Mouse (Mus musculus): ENCODE data around the gene Slc16a4. TPM values are rescaled to one million over a fixed set of nuclear protein-coding genes. Genes with fewer than 3 reads are reported as not detected.
A peak's percentile ranks its signal among the peaks of the same experiment; 100 is the strongest.

Slc16a4 gene
- polyA plus RNA-seq, 1 experiment, result 2.8 TPM

DNA sequence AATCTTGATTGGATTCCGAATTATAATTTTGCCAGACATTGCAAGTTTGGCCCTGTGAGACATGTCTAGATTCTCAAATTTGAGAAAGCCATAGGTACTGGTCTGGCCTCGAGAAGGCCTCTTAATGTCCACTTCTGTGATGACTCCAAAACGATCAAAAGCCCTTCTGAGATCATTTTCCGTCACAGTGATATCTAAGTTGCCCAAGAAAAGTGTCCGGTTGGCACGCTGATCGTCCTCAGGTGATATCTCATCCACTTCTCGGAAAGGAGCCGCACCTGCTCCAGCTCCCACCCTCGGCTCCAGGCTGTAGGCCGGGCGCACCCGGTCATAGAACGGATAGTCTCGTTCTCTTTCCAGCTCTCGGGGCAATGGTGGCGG is 40.7 kb downstream of the Slc16a4 start:
- Histone ChIP-seq H3K27ac (ENCODE audit: insufficient read depth, low read length) (no peak overlapping the region), H3K4me3 (ENCODE audit: insufficient read depth, low read length) (peak overlapping the region; percentile 50), H3K4me1 (ENCODE audit: control insufficient read depth, insufficient read depth, low read length) (peaks cover 5% of the 10 kb centered on the region)
- TF ChIP-seq CTCF (IDR thresholded peaks at IDR 0.05; ENCODE audit: extremely low read depth, insufficient read depth, low read length) (no peak), POLR2A (IDR thresholded peaks at IDR 0.05; ENCODE audit: extremely low read depth, insufficient read depth, low read length) (no peak)

DNA sequence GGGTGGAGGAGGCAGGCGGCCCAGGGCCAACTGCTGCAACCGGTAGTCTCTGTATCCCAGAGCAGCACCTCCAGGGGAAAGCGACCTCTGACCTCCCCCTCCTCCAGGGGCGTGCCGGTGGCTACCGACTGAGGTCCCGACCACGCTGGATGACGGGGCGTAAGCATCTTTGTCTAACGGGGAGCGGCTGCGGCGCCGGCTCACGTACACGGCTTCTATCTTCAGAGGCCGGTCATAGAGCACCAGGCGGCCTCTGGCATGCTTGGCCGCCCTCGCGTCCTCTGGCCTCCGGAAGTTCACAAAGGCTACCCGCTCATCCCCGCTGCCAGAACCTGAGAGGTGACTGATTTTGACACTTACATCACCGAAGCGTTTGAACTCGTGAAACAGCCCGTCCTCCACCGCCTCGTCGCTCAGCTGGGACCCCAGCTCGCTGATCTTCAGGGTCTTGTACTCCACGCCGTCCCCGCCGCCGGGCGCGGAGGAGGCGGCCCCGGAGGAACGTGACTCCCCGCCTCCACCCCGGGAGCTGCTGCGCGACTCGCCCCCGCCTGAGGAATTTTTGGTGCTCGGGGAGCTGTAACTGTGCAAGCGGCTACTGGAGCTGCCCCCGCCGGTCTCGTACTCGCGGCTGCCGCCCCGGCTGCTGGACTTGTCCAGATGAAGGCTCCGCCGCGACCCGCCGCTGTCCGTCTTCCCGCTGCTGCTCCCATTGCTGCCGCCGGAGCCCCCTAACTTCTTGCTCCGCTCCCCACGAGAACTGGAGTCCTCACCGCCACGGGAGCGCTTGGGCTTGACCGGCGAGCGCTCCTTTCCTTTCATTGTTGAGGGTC is 41.3 kb downstream of the Slc16a4 start:
- H3K4me3 ChIP-seq (ENCODE audit: insufficient read depth, low read length), result peak overlapping the region; percentile 50
- peaks cover 5% of the 10 kb centered on the region for H3K4me1 ChIP-seq (ENCODE audit: control insufficient read depth, insufficient read depth, low read length)
- peak overlapping the region; percentile 65 for H3K27ac ChIP-seq (ENCODE audit: insufficient read depth, low read length)
- TF ChIP-seq POLR2A (IDR thresholded peaks at IDR 0.05; ENCODE audit: extremely low read depth, insufficient read depth, low read length), result no peak
- no peak for TF ChIP-seq CTCF (IDR thresholded peaks at IDR 0.05; ENCODE audit: extremely low read depth, insufficient read depth, low read length)

DNA sequence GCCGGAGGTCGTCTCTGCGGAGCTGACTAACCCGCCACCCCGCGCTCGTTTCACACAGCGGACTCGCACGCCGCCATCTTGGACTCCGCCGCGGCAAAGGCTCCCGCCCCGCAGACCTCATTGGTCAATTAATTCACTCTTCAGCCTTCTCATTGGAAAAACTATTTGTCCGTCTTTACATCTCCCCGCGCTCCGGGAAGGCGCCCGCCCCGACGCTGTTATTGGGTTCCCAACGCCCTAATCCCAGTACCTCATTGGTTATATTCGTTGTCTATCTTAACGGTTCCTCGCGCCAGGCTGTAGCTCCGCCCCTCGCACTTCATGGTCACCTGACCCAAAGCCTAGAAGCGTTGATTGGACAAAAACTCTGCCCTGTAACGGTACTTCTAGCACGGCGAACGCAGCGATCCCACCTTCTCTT is 41.9 kb downstream of the Slc16a4 start:
- Histone ChIP-seq H3K4me1 (ENCODE audit: control insufficient read depth, insufficient read depth, low read length) (peaks cover 5% of the 10 kb centered on the region), H3K27ac (ENCODE audit: insufficient read depth, low read length) (peak overlapping the region; percentile 65), H3K4me3 (ENCODE audit: insufficient read depth, low read length) (peak overlapping the region; percentile 50)
- TF ChIP-seq POLR2A (IDR thresholded peaks at IDR 0.05; ENCODE audit: extremely low read depth, insufficient read depth, low read length), result peak; percentile 87
- TF ChIP-seq CTCF (IDR thresholded peaks at IDR 0.05; ENCODE audit: extremely low read depth, insufficient read depth, low read length), result no peak

DNA sequence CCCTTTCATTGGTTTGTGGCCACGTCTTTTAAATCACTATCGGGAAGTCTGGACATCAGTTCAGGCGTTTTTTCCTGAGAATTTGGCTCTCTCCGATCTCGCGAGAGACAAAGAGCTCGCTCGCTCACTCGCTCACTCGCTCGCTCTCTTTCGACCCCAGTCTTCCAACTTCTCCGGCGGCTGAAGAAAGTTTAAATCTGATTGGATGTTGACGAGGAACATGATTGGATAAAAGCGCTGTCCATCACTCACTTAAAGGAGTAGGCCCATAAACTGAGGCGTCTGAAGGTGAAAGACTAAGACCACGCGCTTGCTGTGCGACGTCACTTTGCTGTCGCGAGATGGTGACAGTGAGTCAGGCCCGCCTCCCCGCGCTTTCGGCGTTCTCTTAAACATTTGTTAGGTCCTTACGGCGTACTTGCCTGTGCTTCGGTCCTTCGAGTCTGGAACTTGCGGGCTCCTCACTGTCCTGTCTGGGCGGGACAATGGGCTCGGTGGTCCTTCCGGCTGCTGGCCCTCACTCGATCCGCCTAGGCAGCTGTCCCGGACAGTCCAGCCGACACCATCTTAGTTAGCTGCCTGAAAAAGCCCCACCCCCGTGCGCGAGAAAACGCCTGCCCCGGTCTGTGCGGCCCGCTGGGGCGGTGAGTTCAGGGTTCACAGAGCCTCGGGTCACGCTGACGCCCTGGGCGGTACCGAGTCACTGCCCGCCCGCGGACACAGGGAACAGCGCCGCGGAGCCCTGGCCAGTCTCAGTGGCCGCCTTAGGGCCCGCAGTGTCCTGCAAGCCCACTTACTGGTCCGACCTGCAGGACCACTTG is 42.6 kb downstream of the Slc16a4 start, which contains the start of gene Rbm15:
Gene Rbm15, minus strand, starts transcription at position 293 of the 821 bp plus-strand sequence.
- TF ChIP-seq POLR2A (IDR thresholded peaks at IDR 0.05; ENCODE audit: extremely low read depth, insufficient read depth, low read length) (peak; percentile 83), CTCF (IDR thresholded peaks at IDR 0.05; ENCODE audit: extremely low read depth, insufficient read depth, low read length) (no peak)
- Histone ChIP-seq H3K27ac (ENCODE audit: insufficient read depth, low read length) (peak within 1 kb of the TSS; percentile 72), H3K4me3 (ENCODE audit: insufficient read depth, low read length) (peak within 1 kb of the TSS; percentile 50), H3K4me1 (ENCODE audit: control insufficient read depth, insufficient read depth, low read length) (peaks cover 5% of the 10 kb centered on the region)

DNA sequence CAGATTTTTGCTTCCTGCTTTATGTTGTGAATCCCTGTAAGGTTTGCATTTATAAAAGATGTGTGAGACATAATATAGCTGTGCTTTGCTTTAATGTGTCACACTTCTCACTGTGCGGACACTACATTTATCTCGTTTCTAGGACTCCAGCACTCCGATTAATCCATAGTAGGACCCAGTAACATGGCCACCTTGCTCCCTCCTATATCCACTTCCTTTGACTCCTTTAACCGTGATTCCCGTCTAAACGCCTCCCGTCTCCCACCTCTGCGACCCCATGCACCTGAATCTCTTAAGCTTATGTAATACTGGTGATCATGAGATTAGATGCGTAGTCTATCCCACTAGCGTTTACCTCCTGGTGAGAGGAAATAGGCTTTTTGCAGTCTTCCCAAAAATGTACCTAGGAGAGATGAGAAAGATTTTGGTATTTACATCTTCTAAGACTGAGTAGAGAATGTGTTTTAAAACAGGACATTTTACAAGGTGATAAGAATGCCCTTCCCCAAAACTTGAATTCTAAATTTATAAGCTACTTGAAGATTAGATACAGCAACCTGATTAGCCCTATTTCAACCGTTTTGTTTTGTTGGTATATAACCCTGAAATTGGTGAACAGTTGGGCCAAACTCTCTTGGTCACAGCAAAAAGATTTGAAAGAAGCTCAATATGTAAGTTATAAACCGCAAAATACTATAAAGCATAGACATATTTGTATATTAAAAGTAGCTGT is 43.3 kb downstream of the Slc16a4 start:
- peaks cover 5% of the 10 kb centered on the region for H3K4me1 ChIP-seq (ENCODE audit: control insufficient read depth, insufficient read depth, low read length)
- peak overlapping the region; percentile 72 for H3K27ac ChIP-seq (ENCODE audit: insufficient read depth, low read length)
- peak overlapping the region; percentile 50 for H3K4me3 ChIP-seq (ENCODE audit: insufficient read depth, low read length)
- TF ChIP-seq CTCF (IDR thresholded peaks at IDR 0.05; ENCODE audit: extremely low read depth, insufficient read depth, low read length), result no peak
- no peak for TF ChIP-seq POLR2A (IDR thresholded peaks at IDR 0.05; ENCODE audit: extremely low read depth, insufficient read depth, low read length)

DNA sequence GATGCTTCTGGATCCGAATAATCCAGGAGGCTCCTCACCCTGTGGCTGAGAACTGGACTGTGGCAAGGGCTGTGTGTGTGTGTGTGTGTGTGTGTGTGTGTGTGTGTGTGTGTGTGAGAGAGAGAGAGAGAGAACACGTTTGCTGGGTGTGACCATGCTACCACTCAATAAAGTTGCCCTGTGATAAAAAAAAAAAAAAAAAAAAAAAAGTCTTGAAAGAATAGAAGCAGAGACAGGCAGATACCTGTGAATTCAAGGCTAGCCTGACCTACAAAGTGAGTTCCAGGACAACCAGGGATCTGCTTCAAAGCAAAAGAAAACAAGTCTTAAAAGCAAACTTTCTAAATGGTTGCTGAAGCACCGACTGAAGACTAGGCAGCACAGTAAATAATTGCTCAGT is 52.9 kb downstream of the Slc16a4 start:
- H3K4me1 ChIP-seq (ENCODE audit: control insufficient read depth, insufficient read depth, low read length), result no peaks in the 10 kb centered on the region
- H3K27ac ChIP-seq (ENCODE audit: insufficient read depth, low read length), result no peak overlapping the region
- no peak overlapping the region for H3K4me3 ChIP-seq (ENCODE audit: insufficient read depth, low read length)
- no peak for TF ChIP-seq CTCF (IDR thresholded peaks at IDR 0.05; ENCODE audit: extremely low read depth, insufficient read depth, low read length)
- TF ChIP-seq POLR2A (IDR thresholded peaks at IDR 0.05; ENCODE audit: extremely low read depth, insufficient read depth, low read length), result no peak

DNA sequence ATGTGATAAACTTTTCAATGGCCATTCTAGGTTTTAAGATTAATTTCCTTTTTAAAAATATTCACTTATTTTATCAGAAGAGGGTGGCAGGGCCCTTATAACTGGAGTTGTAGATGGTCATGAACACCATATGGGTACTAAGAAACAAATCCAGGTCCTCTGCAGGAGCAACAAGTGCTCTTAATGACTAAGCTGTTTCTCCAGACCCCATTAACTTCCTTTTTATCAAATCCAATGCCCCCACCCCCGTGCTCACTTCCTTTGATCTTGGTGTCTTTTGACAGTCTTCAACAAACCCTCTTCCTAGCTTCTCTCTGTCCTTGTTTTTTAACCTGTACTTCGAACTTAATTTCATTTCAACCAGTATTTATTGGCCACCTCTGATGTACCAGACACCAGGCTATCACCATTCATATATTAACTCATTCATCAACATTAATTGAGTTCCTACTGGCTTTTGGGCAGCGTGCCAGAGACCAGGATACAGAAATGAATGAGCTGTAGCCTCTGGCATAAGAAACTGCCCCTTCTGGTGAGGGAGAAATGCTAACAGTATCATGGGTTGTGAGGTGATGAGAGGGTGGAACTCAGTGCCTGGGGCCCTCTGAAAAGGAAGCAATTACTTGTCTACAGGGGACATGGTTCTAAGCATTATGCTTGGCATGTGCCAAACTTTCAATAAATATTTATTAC is 54.1 kb downstream of the Slc16a4 start:
- Histone ChIP-seq H3K27ac (ENCODE audit: insufficient read depth, low read length) (no peak overlapping the region), H3K4me3 (ENCODE audit: insufficient read depth, low read length) (no peak overlapping the region)
- TF ChIP-seq CTCF (IDR thresholded peaks at IDR 0.05; ENCODE audit: extremely low read depth, insufficient read depth, low read length) (no peak), POLR2A (IDR thresholded peaks at IDR 0.05; ENCODE audit: extremely low read depth, insufficient read depth, low read length) (no peak)

DNA sequence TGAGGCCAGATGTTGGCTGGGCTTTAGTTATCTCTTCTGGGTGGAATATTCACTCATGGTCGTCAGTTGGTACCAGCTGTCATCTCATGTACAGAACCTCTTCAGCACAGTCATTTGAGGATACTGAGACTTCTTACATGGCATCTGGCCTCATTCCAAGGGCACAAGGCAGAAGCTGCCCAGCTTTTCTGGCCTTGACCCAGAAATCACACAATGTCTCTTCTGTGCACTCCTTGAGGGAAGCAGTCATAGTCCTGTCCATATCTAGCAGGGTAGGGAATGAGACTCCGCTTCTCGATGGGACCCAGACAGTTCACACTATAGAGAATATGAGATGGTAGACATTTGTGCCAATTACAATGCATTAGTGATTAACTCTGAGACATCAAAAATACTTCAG is 58.0 kb downstream of the Slc16a4 start:
- no peaks in the 10 kb centered on the region for H3K4me1 ChIP-seq (ENCODE audit: control insufficient read depth, insufficient read depth, low read length)
- no peak overlapping the region for H3K27ac ChIP-seq (ENCODE audit: insufficient read depth, low read length)
- TF ChIP-seq POLR2A (IDR thresholded peaks at IDR 0.05; ENCODE audit: extremely low read depth, insufficient read depth, low read length) (no peak), CTCF (IDR thresholded peaks at IDR 0.05; ENCODE audit: extremely low read depth, insufficient read depth, low read length) (no peak)
- no peak overlapping the region for H3K4me3 ChIP-seq (ENCODE audit: insufficient read depth, low read length)

More for the DNA sequence above, 54.1 kb downstream of the Slc16a4 start:
- H3K4me1 ChIP-seq (ENCODE audit: control insufficient read depth, insufficient read depth, low read length), result no peaks in the 10 kb centered on the region

All from cortical plate, adult 2 months (tissue).